Mouse (Mus musculus) hindbrain, embryonic 13.5 days (tissue): ENCODE measurements around the gene Kpna6. TPM values are rescaled to one million over a fixed set of nuclear protein-coding genes. Genes with fewer than 3 reads are reported as not detected.
A peak's percentile ranks its signal among the peaks of the same experiment; 100 is the strongest.
"Not testable (repeated sequence)": the region's sequence is repeated elsewhere in the genome, so short reads cannot be mapped to it uniquely, and the experiment has no call there.

ENCODE experiments used
- ATAC-seq: fragments of 200-750 bp; cut with Nextera tagmentation; 2 replicates; pipeline ENCODE4 v1.8.0; 2017; ENCODE audit warnings: moderate TSS enrichment; ENCODE audit not compliant: low FRiP score
- H3K27ac ChIP-seq: fragments of 300-500 bp; sonication (generic); 2 replicates; pipeline ENCODE4 v1.5.1; 2015; ENCODE audit warnings: inconsistent platforms, mild to moderate bottlenecking, moderate library complexity
- H3K27me3 ChIP-seq: fragments of 300-500 bp; sonication (generic); 2 replicates; pipeline ENCODE4 v1.6.1; 2015; ENCODE audit warnings: mild to moderate bottlenecking, inconsistent platforms
- H3K36me3 ChIP-seq: fragments of 300-500 bp; sonication (generic); 2 replicates; pipeline ENCODE4 v1.6.1; 2015; ENCODE audit warnings: mild to moderate bottlenecking, inconsistent platforms
- H3K4me1 ChIP-seq: fragments of 300-500 bp; sonication (generic); replicated peaks from 2 replicates; pipeline ENCODE4 v1.6.1; 2015; ENCODE audit warnings: inconsistent platforms
- H3K4me2 ChIP-seq: fragments of 300-500 bp; sonication (generic); 2 replicates; pipeline ENCODE4 v1.6.1; 2015; ENCODE audit warnings: inconsistent platforms, mild to moderate bottlenecking, moderate library complexity
- H3K4me3 ChIP-seq: fragments of 300-500 bp; sonication (generic); 2 replicates; pipeline ENCODE4 v1.5.1; 2015; ENCODE audit warnings: mild to moderate bottlenecking, inconsistent platforms
- H3K9ac ChIP-seq: fragments of 300-500 bp; sonication (generic); 2 replicates; pipeline ENCODE4 v1.6.1; 2015; ENCODE audit warnings: mild to moderate bottlenecking, inconsistent platforms
- H3K9me3 ChIP-seq: fragments of 300-500 bp; sonication (generic); 2 replicates; pipeline ENCODE4 v1.6.1; 2016; ENCODE audit warnings: inconsistent platforms
- WGBS: fragments of 180-500 bp; shearing (Covaris S2); methylation state at CpG from one replicate; pipeline ENCODE4 v1.1.7; 2015; 5-methylcytosine and 5-hydroxymethylcytosine counted together
- polyA plus RNA-seq: library from polyadenylated mRNA; unstranded; fragments of >200 nt; fragmentation: Nextera tagmentation; extraction: Ambion mirVana; gene quantifications from 2 replicates; pipeline ENCODE4 v1.2.1, GENCODE M21; 2015

Kpna6 gene
- polyA plus RNA-seq = 15.7 and 17.6 TPM in 2 replicates

- H3K27me3 ChIP-seq = no peaks in the 10 kb centered on the region
- H3K4me1 ChIP-seq = peaks cover 22% of the 10 kb centered on the region
- peaks cover 23% of the 10 kb centered on the region for H3K36me3 ChIP-seq
- peak within 1 kb of the TSS; percentile 98 for H3K4me2 ChIP-seq
- peak within 1 kb of the TSS; percentile 100 for H3K4me3 ChIP-seq
- peak; percentile 92 for ATAC-seq
- peak within 1 kb of the TSS; percentile 97 for H3K9ac ChIP-seq
- WGBS = under 1% methylated on average over 64 of the region's 65 CpGs
- no peaks in the 10 kb centered on the region for H3K9me3 ChIP-seq
- H3K27ac ChIP-seq = peak within 1 kb of the TSS; percentile 96
Measured at GRCm38 (mm10) chr4:129672083-129672877, at the start of gene Kpna6. Gene Kpna6, minus strand, starts transcription at chr4:129672767.

- Histone ChIP-seq H3K4me3 (no peak overlapping the region), H3K9me3 (no peaks in the 10 kb centered on the region), H3K36me3 (peaks cover 83% of the 10 kb centered on the region), H3K27ac (peak overlapping the region; percentile 13; the same call in 1 of the 2 replicates), H3K4me2 (no peak overlapping the region), H3K27me3 (no peaks in the 10 kb centered on the region), H3K9ac (no peak overlapping the region), H3K4me1 (no peaks in the 10 kb centered on the region)
- no peak for ATAC-seq
- WGBS = 91% methylated on average over 9 of the region's 9 CpGs
Measured at GRCm38 (mm10) chr4:129716310-129716709, 43.7 kb upstream of the Kpna6 start.

GRCm38 (mm10) chr4:129709486-129710129 is 37.0 kb upstream of the Kpna6 start:
- H3K9ac ChIP-seq = 0 out of 2 replicates have a peak overlapping the region, but pooled peaks have one; percentile 15
- peak; percentile 72 for ATAC-seq
- peaks cover 26% of the 10 kb centered on the region for H3K4me1 ChIP-seq
- no peak overlapping the region for H3K4me3 ChIP-seq
- no peaks in the 10 kb centered on the region for H3K27me3 ChIP-seq
- peak overlapping the region; percentile 88 for H3K27ac ChIP-seq
- H3K4me2 ChIP-seq = no peak overlapping the region
- peaks cover 88% of the 10 kb centered on the region for H3K36me3 ChIP-seq
- 49% methylated on average over 8 of the region's 8 CpGs for WGBS
- no peaks in the 10 kb centered on the region for H3K9me3 ChIP-seq

- H3K9me3 ChIP-seq = no peaks in the 10 kb centered on the region
- peak overlapping the region; percentile 65 for H3K27ac ChIP-seq
- no peak for ATAC-seq
- peaks cover 85% of the 10 kb centered on the region for H3K36me3 ChIP-seq
- WGBS = 35% methylated on average over 3 of the region's 3 CpGs
- H3K4me3 ChIP-seq = no peak overlapping the region
- H3K4me1 ChIP-seq = peaks cover 45% of the 10 kb centered on the region
- no peak overlapping the region for H3K4me2 ChIP-seq
- H3K27me3 ChIP-seq = no peaks in the 10 kb centered on the region
- no peak overlapping the region for H3K9ac ChIP-seq
Measured at GRCm38 (mm10) chr4:129706750-129707149, 34.2 kb upstream of the Kpna6 start.

- H3K4me1 ChIP-seq = peaks cover 36% of the 10 kb centered on the region
- peaks cover 44% of the 10 kb centered on the region for H3K36me3 ChIP-seq
- peak overlapping the region; percentile 25 for H3K4me2 ChIP-seq
- H3K9ac ChIP-seq = peak overlapping the region; percentile 19
- no peak overlapping the region for H3K4me3 ChIP-seq
- H3K27ac ChIP-seq = peak overlapping the region; percentile 81
- 8% methylated on average over 11 of the region's 11 CpGs for WGBS
- H3K27me3 ChIP-seq = no peaks in the 10 kb centered on the region
- ATAC-seq = peak; percentile 75
- H3K9me3 ChIP-seq = no peaks in the 10 kb centered on the region
Measured at GRCm38 (mm10) chr4:129702454-129702853, 29.9 kb upstream of the Kpna6 start.

- Histone ChIP-seq H3K36me3 (peaks cover 43% of the 10 kb centered on the region), H3K27ac (peak overlapping the region; percentile 81), H3K27me3 (no peaks in the 10 kb centered on the region), H3K9me3 (no peaks in the 10 kb centered on the region), H3K4me2 (peak overlapping the region; percentile 25), H3K4me1 (peaks cover 40% of the 10 kb centered on the region), H3K4me3 (no peak overlapping the region), H3K9ac (peak overlapping the region; percentile 19)
- WGBS = 48% methylated on average over 17 of the region's 17 CpGs
- ATAC-seq = peak; percentile 33; the same call in 1 of the 2 replicates
Measured at GRCm38 (mm10) chr4:129701503-129702377, 29.2 kb upstream of the Kpna6 start.

- H3K4me3 ChIP-seq, H3K9ac ChIP-seq, H3K4me2 ChIP-seq, H3K9me3 ChIP-seq, ATAC-seq, H3K27me3 ChIP-seq: not testable (repeated sequence)
- 0 out of 2 replicates have a peak overlapping the region, but pooled peaks have one; percentile 81 for H3K27ac ChIP-seq
- H3K4me1 ChIP-seq = peaks cover 39% of the 10 kb centered on the region
- WGBS = 94% methylated on average over 6 of the region's 6 CpGs
- H3K36me3 ChIP-seq = peaks cover 32% of the 10 kb centered on the region
Measured at GRCm38 (mm10) chr4:129700661-129701060, 28.1 kb upstream of the Kpna6 start.

- WGBS = 89% methylated on average over 1 of the region's 1 CpGs
- Histone ChIP-seq H3K4me2 (no peak overlapping the region), H3K4me1 (peaks cover 43% of the 10 kb centered on the region), H3K9me3 (no peaks in the 10 kb centered on the region), H3K27me3 (no peaks in the 10 kb centered on the region), H3K27ac (0 out of 2 replicates have a peak overlapping the region, but pooled peaks have one; percentile 55), H3K36me3 (peaks cover 27% of the 10 kb centered on the region), H3K4me3 (no peak overlapping the region), H3K9ac (no peak overlapping the region)
- no peak for ATAC-seq
Measured at GRCm38 (mm10) chr4:129700216-129700615, 27.6 kb upstream of the Kpna6 start.

- no peak for ATAC-seq
- H3K27me3 ChIP-seq = no peaks in the 10 kb centered on the region
- H3K9ac ChIP-seq = peak overlapping the region; percentile 81
- H3K36me3 ChIP-seq = peaks cover 26% of the 10 kb centered on the region
- peak overlapping the region; percentile 64 for H3K4me2 ChIP-seq
- peak overlapping the region; percentile 63 for H3K4me3 ChIP-seq
- peaks cover 42% of the 10 kb centered on the region for H3K4me1 ChIP-seq
- 86% methylated on average over 7 of the region's 7 CpGs for WGBS
- H3K9me3 ChIP-seq = no peaks in the 10 kb centered on the region
- H3K27ac ChIP-seq = peak overlapping the region; percentile 98
Measured at GRCm38 (mm10) chr4:129697191-129697590, 24.6 kb upstream of the Kpna6 start.

GRCm38 (mm10) chr4:129696158-129696985 is 23.8 kb upstream of the Kpna6 start, which contains the start of gene Tmem39b:
Gene Tmem39b, minus strand, starts transcription at chr4:129696838.
- H3K36me3 ChIP-seq = peaks cover 29% of the 10 kb centered on the region
- H3K9ac ChIP-seq = peak within 1 kb of the TSS; percentile 81
- H3K27me3 ChIP-seq = no peaks in the 10 kb centered on the region
- peak within 1 kb of the TSS; percentile 63 for H3K4me3 ChIP-seq
- H3K4me2 ChIP-seq = peak within 1 kb of the TSS; percentile 64
- no peaks in the 10 kb centered on the region for H3K9me3 ChIP-seq
- WGBS = under 1% methylated on average over 56 of the region's 57 CpGs
- peaks cover 34% of the 10 kb centered on the region for H3K4me1 ChIP-seq
- ATAC-seq = peak; percentile 92
- H3K27ac ChIP-seq = peak within 1 kb of the TSS; percentile 98

- 25% methylated on average over 6 of the region's 6 CpGs for WGBS
- Histone ChIP-seq H3K27ac (peak overlapping the region; percentile 98), H3K9me3 (no peaks in the 10 kb centered on the region), H3K27me3 (no peaks in the 10 kb centered on the region), H3K4me3 (peak overlapping the region; percentile 63), H3K9ac (peak overlapping the region; percentile 81), H3K4me1 (peaks cover 34% of the 10 kb centered on the region), H3K36me3 (peaks cover 35% of the 10 kb centered on the region), H3K4me2 (peak overlapping the region; percentile 64)
- 0 out of 2 replicates have a peak, but pooled peaks have one; percentile 0 for ATAC-seq
Measured at GRCm38 (mm10) chr4:129695815-129696157, 23.2 kb upstream of the Kpna6 start.
